Mouse (Mus musculus): ENCODE data around the gene Fchsd2. TPM values are rescaled to one million over a fixed set of nuclear protein-coding genes. Genes with fewer than 3 reads are reported as not detected.

Fchsd2 gene
- polyA plus RNA-seq, 1 experiment from 2014 or later = 38.6 TPM

DNA sequence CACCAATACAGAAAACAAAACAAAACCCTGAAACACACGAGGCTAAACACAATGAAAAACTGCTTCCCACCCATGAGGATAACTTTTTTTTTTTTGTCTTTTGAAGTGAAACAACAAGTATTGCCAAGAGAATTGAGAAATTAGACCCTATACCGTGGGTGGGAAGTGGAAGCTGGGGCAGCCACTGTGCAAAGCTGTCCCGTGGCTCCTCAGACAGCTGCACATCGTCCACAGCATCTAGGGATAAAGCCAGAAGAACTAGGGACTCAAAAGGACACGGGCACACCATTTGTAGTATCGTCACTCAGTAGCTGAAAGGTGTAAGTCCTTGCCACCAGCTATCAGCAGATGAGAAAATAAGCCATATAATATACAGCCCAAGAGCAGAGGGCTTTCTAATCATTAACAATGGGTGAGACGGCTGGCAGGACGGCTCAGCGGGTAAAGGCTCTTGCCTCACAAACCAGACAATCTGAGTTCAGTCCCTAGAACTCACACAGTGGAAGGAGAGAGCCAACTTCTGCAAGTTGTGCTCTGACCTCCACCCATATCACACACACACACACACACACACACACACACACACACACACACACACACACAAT, 9.0 kb upstream of the Fchsd2 start:
- Histone ChIP-seq H3K27ac (no peak overlapping the region), H3K36me3 (no peaks in the 10 kb centered on the region), H3K4me3 (no peak overlapping the region), H3K27me3 (no peaks in the 10 kb centered on the region), H3K4me1 (replicated peaks) (no peaks in the 10 kb centered on the region), H3K9ac (no peak overlapping the region), H3K4me2 (no peak overlapping the region), H3K9me3 (no peaks in the 10 kb centered on the region)
- ATAC-seq (ENCODE audit: low FRiP score) = no peak
- 75% methylated on average over 9 of the region's 9 CpGs for WGBS

DNA sequence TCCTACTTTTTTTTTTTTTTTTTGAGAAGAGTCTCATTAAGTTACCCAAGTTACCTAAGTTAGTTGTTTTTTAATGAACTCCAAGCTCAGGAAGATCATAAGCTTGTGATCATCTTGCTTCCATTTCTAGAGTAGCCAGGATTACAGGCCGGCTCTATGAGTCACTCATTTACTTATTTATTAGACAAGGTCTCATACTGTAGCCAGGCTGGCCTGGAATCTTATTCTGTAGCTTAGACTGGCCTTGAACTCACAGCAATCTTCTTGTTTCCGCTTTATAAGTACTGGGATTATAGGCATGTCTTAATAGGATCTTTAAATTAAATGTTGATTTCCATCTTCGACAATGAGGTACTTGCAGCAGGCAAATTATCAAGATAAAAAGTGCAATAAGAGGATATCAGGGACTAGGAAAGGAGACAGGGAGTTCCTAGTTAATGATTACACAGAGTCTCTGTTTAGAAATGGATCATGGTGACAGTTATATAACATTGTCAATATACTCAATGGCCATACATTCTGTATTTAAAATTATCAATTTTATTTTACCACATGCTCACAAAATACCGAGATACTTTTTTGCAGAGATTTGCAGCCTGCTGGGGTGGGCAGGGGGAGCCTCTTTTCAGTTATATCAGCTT, 7.7 kb upstream of the Fchsd2 start:
- Histone ChIP-seq H3K27me3 (no peaks in the 10 kb centered on the region), H3K4me3 (no peak overlapping the region), H3K27ac (no peak overlapping the region), H3K9me3 (no peaks in the 10 kb centered on the region), H3K36me3 (no peaks in the 10 kb centered on the region), H3K4me1 (replicated peaks) (no peaks in the 10 kb centered on the region), H3K4me2 (no peak overlapping the region), H3K9ac (no peak overlapping the region)
- 84% methylated on average over 4 of the region's 4 CpGs for WGBS
- no peak for ATAC-seq (ENCODE audit: low FRiP score)

DNA sequence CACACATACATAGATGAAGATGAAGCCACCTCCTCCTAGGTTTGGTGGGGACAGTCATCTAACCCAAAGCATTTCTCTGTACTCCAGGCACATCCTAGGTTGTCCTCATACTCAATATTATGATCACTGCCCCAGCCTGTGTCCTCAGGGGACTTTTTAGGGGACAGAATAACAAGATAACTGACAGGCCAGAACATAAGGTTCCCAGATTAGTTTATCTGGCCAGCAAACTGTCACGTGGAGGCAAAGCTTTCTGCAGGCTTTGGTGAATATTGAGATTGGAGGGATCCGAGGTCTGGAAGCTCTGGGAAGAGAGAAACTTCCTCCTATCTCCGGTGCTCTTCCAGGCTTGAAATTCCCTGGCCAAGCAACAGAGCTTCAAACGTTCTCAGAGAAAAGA, 6.9 kb upstream of the Fchsd2 start:
- no peaks in the 10 kb centered on the region for H3K4me1 ChIP-seq (replicated peaks)
- no peaks in the 10 kb centered on the region for H3K27me3 ChIP-seq
- H3K27ac ChIP-seq = no peak overlapping the region
- H3K9me3 ChIP-seq = no peaks in the 10 kb centered on the region
- H3K9ac ChIP-seq = no peak overlapping the region
- H3K4me2 ChIP-seq = no peak overlapping the region
- ATAC-seq (ENCODE audit: low FRiP score) = no peak
- H3K4me3 ChIP-seq = no peak overlapping the region
- no peaks in the 10 kb centered on the region for H3K36me3 ChIP-seq
- WGBS = 77% methylated on average over 4 of the region's 4 CpGs

DNA sequence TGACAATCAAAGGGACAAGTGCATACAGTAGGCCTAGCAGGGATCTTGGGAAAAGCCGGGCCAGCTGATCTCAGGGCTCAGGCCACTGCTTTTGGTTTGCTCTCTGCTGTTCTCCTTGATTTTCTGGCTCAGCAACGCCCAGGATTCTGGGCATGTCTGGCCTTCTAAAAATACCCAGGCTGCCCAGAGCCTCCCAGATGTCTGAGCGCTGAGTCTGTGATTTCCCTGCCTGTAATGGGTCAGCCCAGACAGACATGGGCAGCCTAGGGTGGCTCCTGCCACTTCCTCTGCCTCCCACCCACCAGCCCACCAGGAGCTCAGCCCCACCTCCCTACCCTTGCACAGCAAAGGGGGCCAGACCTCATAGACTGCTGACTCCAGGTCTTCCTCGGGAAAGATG, 4.0 kb upstream of the Fchsd2 start:
- Histone ChIP-seq H3K4me3 (no peak overlapping the region), H3K27me3 (no peaks in the 10 kb centered on the region), H3K36me3 (no peaks in the 10 kb centered on the region), H3K27ac (no peak overlapping the region), H3K9ac (no peak overlapping the region), H3K9me3 (no peaks in the 10 kb centered on the region), H3K4me2 (no peak overlapping the region), H3K4me1 (replicated peaks) (no peaks in the 10 kb centered on the region)
- 77% methylated on average over 4 of the region's 4 CpGs for WGBS
- ATAC-seq (ENCODE audit: low FRiP score) = no peak

DNA sequence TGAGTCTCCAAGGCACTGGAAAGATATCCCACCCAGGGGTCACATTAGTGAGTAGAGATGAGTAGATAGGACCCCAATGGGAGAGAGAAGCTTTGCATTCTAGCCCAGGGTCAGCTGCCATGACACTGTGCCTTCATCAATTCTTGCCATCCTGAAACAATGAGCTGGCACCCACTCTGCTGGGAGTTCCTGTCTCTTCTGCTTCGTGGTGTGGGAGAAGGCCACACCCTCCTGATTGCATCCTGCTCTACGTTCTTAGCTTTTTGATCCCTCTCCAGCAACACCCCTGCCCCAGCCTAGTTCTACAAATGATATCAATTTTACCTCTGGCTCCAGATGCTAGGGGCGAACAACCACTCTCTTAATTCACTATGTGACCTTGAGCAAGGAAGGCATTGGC, 3.4 kb upstream of the Fchsd2 start:
- Histone ChIP-seq H3K9ac (no peak overlapping the region), H3K4me3 (no peak overlapping the region), H3K4me1 (replicated peaks) (no peaks in the 10 kb centered on the region), H3K36me3 (no peaks in the 10 kb centered on the region), H3K4me2 (no peak overlapping the region), H3K9me3 (no peaks in the 10 kb centered on the region), H3K27ac (no peak overlapping the region), H3K27me3 (no peaks in the 10 kb centered on the region)
- no peak for ATAC-seq (ENCODE audit: low FRiP score)
- 81% methylated on average over 3 of the region's 3 CpGs for WGBS

DNA sequence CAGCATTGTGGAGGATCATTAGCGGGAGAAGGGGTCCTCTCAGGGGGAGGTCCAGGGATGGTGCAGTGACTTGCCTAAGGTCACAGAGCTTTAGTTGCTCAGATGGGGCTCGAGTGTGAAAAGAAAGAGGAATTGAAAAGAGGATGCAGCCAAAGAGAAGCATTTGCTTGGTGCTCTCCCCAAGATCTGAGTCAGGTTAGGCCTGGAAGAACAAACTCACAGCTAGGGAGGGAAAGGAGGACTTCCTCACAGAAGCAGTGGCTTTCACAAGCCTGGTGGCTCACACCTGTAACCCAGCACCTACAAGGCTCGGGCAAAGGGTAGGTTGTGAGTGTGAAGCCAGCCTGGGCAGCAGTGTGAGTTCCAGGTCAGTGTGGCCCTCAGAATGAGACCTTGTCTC, 568 bp downstream of the Fchsd2 start:
- Histone ChIP-seq H3K4me2 (no peak overlapping the region), H3K36me3 (no peaks in the 10 kb centered on the region), H3K4me3 (no peak overlapping the region), H3K4me1 (replicated peaks) (no peaks in the 10 kb centered on the region), H3K27ac (no peak overlapping the region), H3K27me3 (no peaks in the 10 kb centered on the region), H3K9ac (no peak overlapping the region), H3K9me3 (no peaks in the 10 kb centered on the region)
- ATAC-seq (ENCODE audit: low FRiP score) = no peak
- WGBS = 70% methylated on average over 3 of the region's 3 CpGs

DNA sequence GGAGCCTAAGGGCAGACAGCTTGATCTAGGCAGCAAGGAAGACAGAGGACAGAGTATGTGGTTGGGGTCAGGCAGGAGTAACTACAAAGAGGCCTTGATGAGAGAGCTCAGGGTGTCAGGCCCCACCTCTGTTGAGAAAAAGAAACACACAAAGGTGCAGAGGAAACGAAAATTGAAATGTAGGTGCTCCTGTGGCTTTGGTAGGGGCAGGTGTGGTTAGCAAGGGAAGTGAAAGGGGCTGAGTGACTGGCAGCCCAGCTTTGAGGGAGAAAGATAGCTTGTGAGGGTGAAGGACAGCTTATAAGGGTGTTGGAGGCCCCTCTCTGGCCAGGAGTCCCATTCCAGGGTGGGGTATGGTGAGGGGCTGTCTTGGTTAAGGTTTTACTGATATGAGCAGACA, 2.1 kb downstream of the Fchsd2 start:
- Histone ChIP-seq H3K9me3 (no peaks in the 10 kb centered on the region; the same call in none of the 2 replicates), H3K4me2 (no peak overlapping the region), H3K27ac (no peak overlapping the region), H3K36me3 (no peaks in the 10 kb centered on the region), H3K27me3 (no peaks in the 10 kb centered on the region), H3K4me1 (replicated peaks) (no peaks in the 10 kb centered on the region), H3K9ac (no peak overlapping the region), H3K4me3 (no peak overlapping the region)
- no peak for ATAC-seq (ENCODE audit: low FRiP score)
- WGBS = 77% methylated on average over 1 of the region's 1 CpGs

DNA sequence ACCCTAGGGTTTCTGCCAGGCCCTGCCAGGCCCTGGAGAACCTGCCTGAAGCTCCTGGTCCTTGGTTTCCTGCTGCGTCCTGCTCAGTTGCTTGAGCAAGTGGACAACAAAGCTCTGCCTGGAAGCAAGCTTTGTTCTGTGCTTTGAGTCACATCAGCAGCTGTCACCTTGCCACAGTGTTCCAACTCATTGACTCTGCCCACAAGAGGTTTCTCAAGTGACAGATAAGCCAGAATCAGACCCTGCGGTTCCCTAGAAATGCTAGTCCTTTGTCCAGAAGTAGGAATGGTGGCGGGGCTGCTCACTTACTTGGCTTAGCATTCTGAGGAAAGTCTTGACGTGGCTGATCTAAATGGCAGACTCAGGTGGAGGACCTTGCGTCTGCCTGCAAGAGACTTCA, 2.9 kb downstream of the Fchsd2 start:
- H3K4me1 ChIP-seq (replicated peaks) = no peaks in the 10 kb centered on the region
- H3K36me3 ChIP-seq = no peaks in the 10 kb centered on the region
- no peaks in the 10 kb centered on the region for H3K27me3 ChIP-seq
- no peaks in the 10 kb centered on the region; the same call in none of the 2 replicates for H3K9me3 ChIP-seq
- no peak overlapping the region for H3K9ac ChIP-seq
- no peak overlapping the region for H3K4me2 ChIP-seq
- no peak overlapping the region for H3K27ac ChIP-seq
- H3K4me3 ChIP-seq = no peak overlapping the region
- WGBS = 73% methylated on average over 5 of the region's 5 CpGs
- no peak for ATAC-seq (ENCODE audit: low FRiP score)

DNA sequence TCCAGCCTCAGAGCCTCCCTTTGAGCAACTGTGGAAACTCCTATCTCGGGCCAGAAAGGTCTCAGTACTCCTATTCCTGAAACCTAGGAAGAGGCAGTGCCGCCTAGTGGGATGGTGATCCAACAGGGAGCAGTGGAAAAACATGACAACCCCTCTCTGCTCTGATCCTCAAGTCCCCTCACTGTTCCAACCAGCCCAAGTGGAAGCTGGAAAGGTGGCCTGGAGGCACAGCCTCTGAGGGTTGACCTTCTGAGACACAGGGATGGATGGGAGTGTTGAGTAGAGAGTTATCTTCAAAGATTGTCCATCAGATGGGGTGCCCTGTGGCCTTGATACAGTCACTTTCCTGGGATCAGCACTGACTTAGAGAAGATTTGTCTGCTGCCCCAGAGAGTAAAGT, 3.9 kb downstream of the Fchsd2 start:
- no peaks in the 10 kb centered on the region for H3K36me3 ChIP-seq

DNA sequence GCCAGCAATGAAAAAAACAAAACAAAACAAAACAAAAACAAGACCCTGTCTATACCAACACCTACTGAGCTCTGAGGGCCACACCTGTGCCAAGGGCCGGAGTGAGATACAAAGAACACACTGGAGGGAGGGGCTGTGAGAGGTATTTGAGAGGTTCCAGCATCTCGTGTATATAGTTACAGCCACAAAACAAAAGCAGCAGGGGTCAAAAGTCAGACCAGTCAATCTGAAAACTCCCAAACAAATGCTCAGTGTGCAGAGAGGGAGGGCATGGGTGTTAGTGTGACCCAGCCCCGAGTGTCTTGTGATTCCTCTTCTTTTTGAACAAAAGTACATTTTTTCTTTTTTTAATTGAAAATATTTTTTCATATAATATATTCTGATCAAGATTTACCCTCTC, 4.4 kb downstream of the Fchsd2 start:
- Histone ChIP-seq H3K4me1 (replicated peaks) (peaks cover 11% of the 10 kb centered on the region), H3K27me3 (no peaks in the 10 kb centered on the region), H3K9me3 (no peaks in the 10 kb centered on the region; the same call in none of the 2 replicates), H3K27ac (no peak overlapping the region), H3K4me3 (no peak overlapping the region), H3K9ac (no peak overlapping the region), H3K4me2 (no peak overlapping the region), H3K36me3 (no peaks in the 10 kb centered on the region)
- ATAC-seq (ENCODE audit: low FRiP score) = no peak
- 45% methylated on average over 3 of the region's 3 CpGs for WGBS

More for the DNA sequence above, 3.9 kb downstream of the Fchsd2 start:
- no peak for ATAC-seq (ENCODE audit: low FRiP score)
- no peak overlapping the region for H3K4me2 ChIP-seq
- H3K9ac ChIP-seq = no peak overlapping the region
- WGBS = 86% methylated on average over 2 of the region's 2 CpGs
- no peaks in the 10 kb centered on the region for H3K27me3 ChIP-seq
- H3K27ac ChIP-seq = no peak overlapping the region
- H3K4me3 ChIP-seq = no peak overlapping the region
- no peaks in the 10 kb centered on the region; the same call in none of the 2 replicates for H3K9me3 ChIP-seq
- H3K4me1 ChIP-seq (replicated peaks) = peaks cover 6% of the 10 kb centered on the region

DNA sequence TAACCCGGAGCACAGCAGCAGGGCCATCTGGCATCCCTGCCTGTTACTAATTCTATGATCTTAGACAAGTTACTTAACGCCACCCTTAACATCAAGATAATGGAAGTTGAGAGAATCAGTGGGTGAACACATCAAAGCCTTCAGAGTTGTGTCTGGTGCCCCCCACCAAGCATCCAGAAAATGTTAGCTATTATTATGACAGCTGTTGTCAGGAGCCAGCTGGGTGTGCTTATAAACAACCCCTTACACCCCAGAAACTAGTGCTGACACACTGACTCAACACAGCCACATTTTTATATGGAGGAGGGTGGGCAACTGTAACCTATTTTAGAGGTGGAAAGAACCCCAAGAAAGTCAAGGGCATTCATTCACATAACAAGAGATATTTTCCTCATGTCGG, 7.3 kb downstream of the Fchsd2 start:
- no peak overlapping the region for H3K27ac ChIP-seq
- H3K36me3 ChIP-seq = no peaks in the 10 kb centered on the region
- no peak for ATAC-seq (ENCODE audit: low FRiP score)
- H3K4me1 ChIP-seq (replicated peaks) = peaks cover 11% of the 10 kb centered on the region
- H3K27me3 ChIP-seq = no peaks in the 10 kb centered on the region
- no peak overlapping the region for H3K9ac ChIP-seq
- H3K9me3 ChIP-seq = no peaks in the 10 kb centered on the region; the same call in none of the 2 replicates
- no peak overlapping the region for H3K4me3 ChIP-seq
- WGBS = 72% methylated on average over 3 of the region's 3 CpGs
- H3K4me2 ChIP-seq = no peak overlapping the region

DNA sequence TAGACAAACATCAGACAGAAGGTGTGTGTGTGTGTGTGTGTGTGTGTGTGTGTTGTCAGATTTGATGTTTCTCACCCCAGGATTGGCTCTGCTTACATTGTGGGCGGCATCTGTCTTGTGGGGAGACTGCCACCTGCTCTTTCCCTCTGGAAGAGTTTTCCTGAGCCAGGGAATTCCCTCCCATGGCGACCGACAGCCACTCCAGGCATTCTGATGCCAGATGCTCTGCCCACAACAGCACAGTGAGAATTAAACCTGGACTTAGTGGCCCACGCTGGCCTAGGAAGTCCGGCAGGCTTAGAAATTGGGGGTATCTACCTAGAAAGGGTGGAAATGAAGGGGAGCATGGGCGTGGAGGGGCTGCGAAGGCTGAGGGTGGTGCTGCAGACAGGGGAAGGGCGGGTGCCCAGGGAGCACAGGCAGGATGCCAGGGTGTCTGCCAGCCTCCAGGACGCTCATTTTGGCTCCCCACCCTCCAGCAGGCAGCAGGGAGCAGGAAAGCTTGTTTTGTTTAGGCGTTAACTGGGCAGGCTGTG, 8.6 kb downstream of the Fchsd2 start:
- Histone ChIP-seq H3K27ac (peak overlapping the region; percentile 78), H3K9me3 (no peaks in the 10 kb centered on the region; the same call in none of the 2 replicates), H3K4me2 (no peak overlapping the region), H3K27me3 (no peaks in the 10 kb centered on the region), H3K9ac (peak overlapping the region; percentile 21; the same call in 1 of the 2 replicates), H3K4me1 (replicated peaks) (peaks cover 11% of the 10 kb centered on the region), H3K36me3 (no peaks in the 10 kb centered on the region), H3K4me3 (no peak overlapping the region)
- ATAC-seq (ENCODE audit: low FRiP score) = peak; percentile 70
- WGBS = 42% methylated on average over 10 of the region's 10 CpGs

DNA sequence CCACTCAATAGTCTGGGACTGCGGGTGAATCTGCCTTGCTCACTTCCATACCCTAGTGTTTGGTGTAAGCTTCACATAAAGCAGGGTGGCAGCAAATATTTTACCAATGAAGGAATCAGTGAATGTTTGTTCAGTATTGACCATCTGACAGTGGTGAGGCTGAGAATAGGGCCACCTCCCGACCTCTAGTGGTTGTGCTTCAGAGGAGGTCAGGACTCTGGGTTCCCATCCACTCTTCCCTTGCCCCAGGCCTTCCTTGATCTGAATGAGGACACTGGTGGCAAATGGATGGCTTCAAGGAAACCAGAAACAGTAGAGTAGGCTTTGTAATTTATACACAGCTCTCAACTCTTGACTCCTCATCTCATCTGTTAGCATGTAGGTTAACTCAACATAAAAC, 14.0 kb downstream of the Fchsd2 start:
- ATAC-seq (ENCODE audit: low FRiP score) = no peak
- Histone ChIP-seq H3K4me3 (no peak overlapping the region), H3K27ac (no peak overlapping the region), H3K9me3 (no peaks in the 10 kb centered on the region), H3K36me3 (peaks cover 11% of the 10 kb centered on the region), H3K4me2 (no peak overlapping the region), H3K9ac (no peak overlapping the region), H3K4me1 (replicated peaks) (peaks cover 23% of the 10 kb centered on the region), H3K27me3 (no peaks in the 10 kb centered on the region)
- WGBS = 63% methylated on average over 2 of the region's 2 CpGs

Data from hindbrain, embryonic 13.5 days (tissue).